Mouse (Mus musculus) limb, embryonic 14.5 days (tissue): ENCODE results near the gene Sos1. TPM values are rescaled to one million over a fixed set of nuclear protein-coding genes. Genes with fewer than 3 reads are reported as not detected.
"Not testable (repeated sequence)": the region's sequence is repeated elsewhere in the genome, so short reads cannot be mapped to it uniquely, and the experiment has no call there.

Experiments
- ATAC-seq: fragments of 200-750 bp; cut with Nextera tagmentation; 2 replicates; pipeline ENCODE4 v1.8.0; 2017; ENCODE audit warnings: low read depth, moderate number of reproducible peaks, moderate TSS enrichment; ENCODE audit not compliant: low FRiP score
- DNase-seq: peaks from one replicate; pipeline ENCODE4 v3.0.0-alpha.2; 2015; ENCODE audit warnings: low spot score
- H3K27ac ChIP-seq: fragments of 300-500 bp; sonication (generic); replicated peaks from 2 replicates; pipeline ENCODE4 v1.5.1; 2014; ENCODE audit warnings: low read depth, mild to moderate bottlenecking, low read length, moderate library complexity, mixed read lengths
- H3K27me3 ChIP-seq: fragments of 300-500 bp; sonication (generic); 2 replicates; pipeline ENCODE4 v1.6.1; 2014; ENCODE audit warnings: low read length, mixed read lengths; ENCODE audit not compliant: control insufficient read depth, insufficient read depth
- H3K36me3 ChIP-seq: fragments of 300-500 bp; sonication (generic); 2 replicates; pipeline ENCODE4 v1.6.1; 2014; ENCODE audit warnings: mild to moderate bottlenecking, low read length, moderate library complexity, mixed read lengths; ENCODE audit not compliant: control insufficient read depth, insufficient read depth
- H3K4me1 ChIP-seq: fragments of 300-500 bp; sonication (generic); 2 replicates; pipeline ENCODE4 v1.6.1; 2014; ENCODE audit warnings: antibody characterized with exemption, low read length, mixed read lengths; ENCODE audit not compliant: control insufficient read depth, insufficient read depth
- H3K4me2 ChIP-seq: fragments of 300-500 bp; sonication (generic); replicated peaks from 2 replicates; pipeline ENCODE4 v1.6.1; 2014; ENCODE audit warnings: low read depth, mild to moderate bottlenecking, low read length, moderate library complexity; ENCODE audit not compliant: severe bottlenecking
- H3K4me3 ChIP-seq: fragments of 300-500 bp; sonication (generic); replicated peaks from 2 replicates; pipeline ENCODE4 v1.5.1; 2014; ENCODE audit warnings: low read length
- H3K9ac ChIP-seq: fragments of 300-500 bp; sonication (generic); 2 replicates; pipeline ENCODE4 v1.6.1; 2014; ENCODE audit warnings: mild to moderate bottlenecking, low read depth, low read length, moderate library complexity; ENCODE audit not compliant: severe bottlenecking
- H3K9me3 ChIP-seq: fragments of 300-500 bp; sonication (generic); 2 replicates; pipeline ENCODE4 v1.6.1; 2016; ENCODE audit warnings: low read length; ENCODE audit not compliant: control insufficient read depth
- POLR2A ChIP-seq: fragments of 200-500 bp; IDR thresholded peaks from 2 replicates; pipeline ENCODE4 v1.8.0; 2012; ENCODE audit warnings: inconsistent platforms, mild to moderate bottlenecking, moderate library complexity, borderline replicate concordance; ENCODE audit not compliant: insufficient read depth, insufficient read length; ENCODE audit errors: extremely low read depth
- WGBS: fragments of 180-500 bp; shearing (Covaris S2); extraction: QIAGEN DNeasy Blood & Tissue Kit; methylation state at CpG from one replicate; pipeline ENCODE4 v1.1.7; 2014; 5-methylcytosine and 5-hydroxymethylcytosine counted together
- polyA plus RNA-seq, 2 experiments: library from polyadenylated mRNA; depleted of rRNA in 1 of 2; stranded (reverse) in 1 of 2; unstranded in 1 of 2; fragments of >200 nt; fragmentation: Nextera tagmentation in 1 of 2; extraction: Ambion mirVana in 1 of 2; gene quantifications; 2 replicates each; pipeline versions ENCODE4 v1.2.1 to v1.2.3; 2012 to 2014

Sos1 gene
- polyA plus RNA-seq, 2 experiments: 10.3 to 10.5 TPM

DNA sequence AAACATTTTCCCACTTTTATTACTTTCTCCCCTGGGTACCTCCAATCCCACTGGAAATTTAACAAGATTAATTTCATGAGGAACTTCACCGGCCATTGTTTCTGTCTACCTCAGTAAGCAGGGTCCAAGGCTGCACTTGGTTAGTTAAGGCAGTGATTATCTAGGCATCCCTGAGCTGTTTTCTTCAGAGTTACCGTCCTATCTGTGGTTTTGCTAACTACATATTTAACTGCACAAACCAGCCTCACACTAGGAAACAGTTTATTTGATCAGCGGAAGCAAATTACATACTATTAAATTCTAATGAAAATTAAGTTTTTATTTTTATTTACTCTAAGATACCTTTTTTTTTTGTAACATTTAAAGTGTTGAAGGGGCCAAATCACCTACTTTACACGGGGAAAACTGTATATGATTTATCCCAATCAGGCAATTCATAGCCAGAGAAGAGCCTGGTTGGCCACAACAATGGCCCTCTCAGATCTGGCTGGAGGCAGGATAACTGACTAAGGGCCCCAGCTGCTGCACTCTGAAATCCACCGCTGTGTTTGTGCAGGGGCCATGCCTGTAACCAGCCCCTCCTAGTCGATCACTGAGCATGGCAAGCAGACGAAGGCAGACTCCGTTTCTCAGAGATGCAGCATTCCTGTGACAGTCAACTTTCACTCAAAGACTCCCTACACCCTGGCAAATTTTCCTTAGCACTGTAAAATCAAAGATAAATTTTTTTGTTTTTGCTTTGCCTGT, 9.0 kb downstream of the Sos1 start:
- H3K4me3 ChIP-seq: no peak overlapping the region
- H3K36me3 ChIP-seq: no peaks in the 10 kb centered on the region
- H3K9me3 ChIP-seq: no peaks in the 10 kb centered on the region
- WGBS: 45% methylated on average over 8 of the region's 8 CpGs
- no peak for ATAC-seq
- H3K27me3 ChIP-seq: no peaks in the 10 kb centered on the region
- no peak for DNase-seq
- H3K9ac ChIP-seq: no peak overlapping the region
- H3K4me2 ChIP-seq: no peak overlapping the region
- peaks cover 3% of the 10 kb centered on the region for H3K4me1 ChIP-seq
- H3K27ac ChIP-seq: no peak overlapping the region
- no peak for TF ChIP-seq POLR2A

DNA sequence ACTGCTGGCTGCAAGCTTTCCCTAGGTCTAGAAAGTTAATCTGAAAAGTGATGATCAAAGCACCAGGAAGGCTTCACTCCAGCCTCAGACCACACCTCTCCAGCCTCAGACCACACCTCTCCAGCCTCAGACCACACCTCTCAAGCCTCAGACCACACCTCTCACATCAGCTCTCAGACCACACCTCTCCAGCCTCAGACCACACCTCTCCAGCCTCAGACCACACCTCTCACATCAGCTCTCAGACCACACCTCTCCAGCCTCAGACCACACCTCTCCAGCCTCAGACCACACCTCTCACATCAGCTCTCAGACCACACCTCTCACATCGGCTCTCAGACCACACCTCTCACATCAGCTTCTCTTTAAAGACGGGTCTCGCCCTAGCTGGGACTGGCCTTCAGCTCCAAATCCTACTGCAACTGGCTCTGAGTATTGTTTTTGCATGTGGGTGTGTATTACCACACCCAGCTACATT, 11.8 kb downstream of the Sos1 start:
- 32% methylated on average over 3 of the region's 3 CpGs for WGBS
- not testable (repeated sequence) for H3K4me2 ChIP-seq, H3K27me3 ChIP-seq, DNase-seq, H3K4me3 ChIP-seq, ATAC-seq, H3K9ac ChIP-seq, H3K27ac ChIP-seq, H3K4me1 ChIP-seq, H3K9me3 ChIP-seq, H3K36me3 ChIP-seq

DNA sequence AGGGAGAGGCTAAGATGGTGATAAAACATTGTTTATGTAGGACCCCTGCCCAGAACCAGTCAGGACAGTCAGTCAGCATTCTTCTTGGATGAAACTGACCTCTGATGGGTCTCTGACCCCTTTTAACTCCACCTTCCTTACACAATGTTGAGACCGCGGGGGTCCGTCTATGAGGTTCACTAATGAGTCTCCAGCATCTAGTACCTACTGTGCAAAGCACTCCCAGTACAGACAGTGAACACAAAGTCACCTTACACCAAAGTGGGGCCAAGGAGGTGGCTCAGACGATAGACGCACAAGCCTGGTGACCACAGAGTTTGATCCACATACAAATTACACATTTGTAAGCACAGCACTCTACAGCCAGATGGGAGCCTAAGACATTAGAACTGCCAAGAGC, 20.0 kb downstream of the Sos1 start:
- Histone ChIP-seq H3K9ac (no peak overlapping the region), H3K27me3 (no peaks in the 10 kb centered on the region), H3K27ac (no peak overlapping the region), H3K9me3 (no peaks in the 10 kb centered on the region), H3K4me2 (no peak overlapping the region), H3K4me3 (no peak overlapping the region), H3K36me3 (peaks cover 3% of the 10 kb centered on the region; the same call in 1 of the 2 replicates), H3K4me1 (no peaks in the 10 kb centered on the region)
- DNase-seq (no peak), ATAC-seq (no peak)
- no peak for TF ChIP-seq POLR2A
- 61% methylated on average over 5 of the region's 5 CpGs for WGBS

DNA sequence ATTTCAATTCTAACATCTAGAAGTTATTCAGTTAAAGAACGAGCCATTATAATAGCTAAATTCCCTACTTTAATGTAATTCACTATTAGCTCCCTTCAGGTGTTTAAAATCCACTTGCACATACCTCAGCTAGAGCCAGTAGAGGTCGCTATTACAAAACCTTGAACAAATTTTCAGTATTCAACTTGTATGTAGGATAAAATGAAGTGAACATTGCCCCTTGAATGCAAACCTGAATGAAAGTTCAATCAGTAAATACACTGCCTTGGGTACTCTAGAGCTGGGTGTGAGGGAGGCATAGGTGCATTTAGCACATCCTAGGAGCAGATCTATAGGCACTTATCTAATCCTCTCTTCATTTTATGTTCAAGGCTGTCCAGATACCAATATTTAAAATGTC, 24.6 kb downstream of the Sos1 start:
- Histone ChIP-seq H3K4me3 (no peak overlapping the region), H3K27ac (no peak overlapping the region), H3K4me2 (no peak overlapping the region), H3K9me3 (no peaks in the 10 kb centered on the region), H3K4me1 (no peaks in the 10 kb centered on the region), H3K27me3 (no peaks in the 10 kb centered on the region), H3K36me3 (peaks cover 25% of the 10 kb centered on the region; the same call in 1 of the 2 replicates), H3K9ac (no peak overlapping the region)
- DNase-seq (peak; percentile 63), ATAC-seq (no peak)
- WGBS: 39% methylated on average over 2 of the region's 2 CpGs
- TF ChIP-seq POLR2A: no peak

DNA sequence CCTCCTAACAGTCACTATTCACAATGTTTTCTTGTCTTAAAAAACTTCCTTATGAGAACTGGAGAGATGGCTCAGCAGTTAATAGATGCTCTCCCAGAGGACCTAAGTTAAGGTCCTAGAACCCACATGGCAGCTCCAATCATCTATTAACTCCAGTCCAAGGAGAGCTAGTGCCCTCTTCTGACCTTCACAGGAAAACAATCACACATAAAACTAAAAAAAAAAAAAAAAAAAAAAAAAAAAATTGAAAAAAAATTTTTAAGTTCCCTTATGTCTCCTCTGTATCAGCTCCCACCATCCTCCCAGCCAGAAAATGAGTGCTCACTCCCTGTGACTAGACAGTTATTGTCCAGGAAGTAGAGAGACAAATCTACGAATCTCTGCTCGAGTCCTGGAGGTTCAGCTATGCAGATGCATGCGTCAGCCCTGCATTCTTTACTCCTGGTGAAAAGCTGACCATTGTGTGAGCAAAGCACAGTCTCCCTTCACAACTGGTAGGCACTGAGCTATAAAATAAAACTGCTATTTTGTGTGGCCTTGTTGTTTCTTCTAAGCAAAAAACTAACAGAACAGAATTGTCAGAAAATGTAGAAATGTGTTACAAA, 29.7 kb downstream of the Sos1 start:
- Histone ChIP-seq H3K9ac (no peak overlapping the region), H3K27me3 (no peaks in the 10 kb centered on the region), H3K4me3 (no peak overlapping the region), H3K36me3 (peaks cover 56% of the 10 kb centered on the region), H3K27ac (no peak overlapping the region), H3K4me1 (no peaks in the 10 kb centered on the region), H3K9me3 (no peaks in the 10 kb centered on the region), H3K4me2 (no peak overlapping the region)
- no peak for ATAC-seq
- 80% methylated on average over 3 of the region's 3 CpGs for WGBS
- no peak for DNase-seq
- TF ChIP-seq POLR2A: no peak

DNA sequence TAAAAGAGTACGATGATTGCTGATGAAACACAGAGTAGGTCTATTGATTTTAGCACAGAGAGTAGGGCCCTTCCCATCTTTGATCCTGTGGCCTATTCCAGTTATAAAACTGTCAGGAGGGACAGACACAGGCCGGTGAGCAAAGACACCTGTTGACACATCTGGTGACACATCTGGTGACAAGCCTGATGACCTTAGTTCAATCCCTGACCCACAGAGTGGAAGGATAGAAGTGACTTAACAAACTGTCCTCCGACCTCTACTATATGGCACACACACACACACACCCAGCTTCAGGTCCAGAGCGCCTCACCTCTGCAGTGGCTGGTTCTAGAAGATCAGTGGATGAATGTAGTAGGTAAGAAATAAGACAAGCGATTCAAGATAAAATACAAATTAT, 33.8 kb downstream of the Sos1 start:
- peaks cover 67% of the 10 kb centered on the region for H3K36me3 ChIP-seq
- no peak for TF ChIP-seq POLR2A
- 80% methylated on average over 5 of the region's 5 CpGs for WGBS

More for the DNA sequence above, 33.8 kb downstream of the Sos1 start:
- DNase-seq (no peak), ATAC-seq (no peak)
- H3K27me3 ChIP-seq: no peaks in the 10 kb centered on the region
- H3K4me1 ChIP-seq: no peaks in the 10 kb centered on the region
- no peak overlapping the region for H3K4me3 ChIP-seq
- H3K9ac ChIP-seq: no peak overlapping the region
- H3K4me2 ChIP-seq: no peak overlapping the region
- no peak overlapping the region for H3K27ac ChIP-seq
- H3K9me3 ChIP-seq: no peaks in the 10 kb centered on the region
